Mouse (Mus musculus) splenic B cell, adult 2 months (primary cell): ENCODE measurements around the gene Tuba8.

Experiments used
- DNase-seq: peaks from one replicate; pipeline ENCODE4 v3.0.0-alpha.2; 2011; ENCODE audit warnings: low read depth, low spot score
- H3K27me3 ChIP-seq: 2 replicates; pipeline ENCODE4 v1.6.1; 2012; ENCODE audit warnings: mild to moderate bottlenecking, low read length, moderate library complexity, mixed read lengths; ENCODE audit not compliant: control insufficient read depth, poor library complexity, insufficient read depth, severe bottlenecking
- H3K36me3 ChIP-seq: 2 replicates; pipeline ENCODE4 v1.6.1; 2012; ENCODE audit warnings: mild to moderate bottlenecking, low read length, moderate library complexity, mixed read lengths; ENCODE audit not compliant: control insufficient read depth, poor library complexity, insufficient read depth, severe bottlenecking

Tuba8 gene

DNA sequence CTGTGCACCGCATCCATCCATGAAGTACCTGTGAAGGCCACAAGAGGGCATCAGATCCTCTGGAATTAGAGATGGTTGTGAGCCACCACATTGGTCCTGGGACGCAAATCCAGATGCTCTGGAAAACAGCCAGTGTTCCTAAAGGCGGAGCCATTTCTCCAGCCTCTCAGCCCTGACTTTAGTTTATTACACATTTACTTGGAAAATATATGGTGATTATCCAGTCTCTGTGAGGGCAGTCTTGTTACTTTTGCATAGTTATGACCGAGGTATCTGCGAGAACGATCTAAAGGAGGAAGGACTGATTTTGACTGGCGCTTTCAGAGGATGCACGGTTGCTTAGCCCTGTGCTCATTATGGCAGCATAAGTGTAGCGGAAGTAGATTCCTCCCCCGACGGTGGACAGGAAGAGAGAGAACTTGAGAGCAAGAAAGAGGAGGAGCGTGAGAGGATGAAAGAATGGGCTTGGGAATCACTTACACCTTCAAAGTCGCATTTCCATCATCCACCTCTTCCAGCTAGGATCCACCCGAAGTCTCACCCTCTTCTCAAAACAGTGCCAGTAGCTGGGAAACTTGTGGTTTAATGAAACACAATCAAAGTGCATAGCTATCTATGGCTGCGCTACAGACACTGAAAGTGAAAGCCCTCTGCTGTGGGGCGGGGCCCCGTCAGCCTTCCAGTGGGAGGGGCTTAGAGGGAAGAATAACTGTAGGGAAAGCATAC lies 61.7 kb downstream of the Tuba8 start:
- DNase-seq: peak; percentile 81
- H3K27me3 ChIP-seq: no peaks in the 10 kb centered on the region
- no peaks in the 10 kb centered on the region for H3K36me3 ChIP-seq

DNA sequence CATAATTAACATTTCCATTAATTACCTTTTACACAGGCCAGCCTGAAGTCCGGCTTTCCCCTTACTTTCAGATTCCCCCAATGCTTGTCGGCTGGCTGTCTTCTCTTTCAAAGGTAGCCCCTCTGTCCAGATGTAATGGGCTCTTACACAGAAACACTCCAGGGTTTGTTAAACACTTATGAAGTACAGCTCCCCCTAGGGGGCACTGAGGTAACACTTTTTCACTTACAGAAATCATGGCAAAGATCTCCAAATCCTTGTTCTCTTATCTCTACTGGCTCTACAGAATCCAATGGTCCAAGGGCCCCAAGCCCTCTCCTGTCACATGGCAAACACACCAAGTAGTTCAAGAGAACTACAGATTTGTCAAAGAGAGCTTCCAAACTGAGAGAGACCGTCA lies 63.9 kb downstream of the Tuba8 start:
- peak; percentile 74 for DNase-seq
- H3K36me3 ChIP-seq: no peaks in the 10 kb centered on the region
- no peaks in the 10 kb centered on the region for H3K27me3 ChIP-seq
